Mouse (Mus musculus): ENCODE results near the gene Dnah14.

The Dnah14 gene

GRCm38 (mm10) chr1:181782600-181782999 is 206.2 kb downstream of the Dnah14 start:
- peak in 1 of 2 experiments; percentile 17 for DNase-seq (ENCODE audit: low spot score in 2 of 2)

- DNase-seq (ENCODE audit: low spot score in 2 of 2) = no peak
These were observed 213.6 kb downstream of the Dnah14 start for GRCm38 (mm10) chr1:181789952-181790351.

- DNase-seq (ENCODE audit: low spot score in 2 of 2) = no peak
These were observed 217.2 kb downstream of the Dnah14 start for GRCm38 (mm10) chr1:181793541-181793940.

- DNase-seq (ENCODE audit: low spot score in 2 of 2) = no peak
These were observed 223.6 kb downstream of the Dnah14 start for GRCm38 (mm10) chr1:181799911-181800310.

- no peak for DNase-seq (ENCODE audit: low spot score in 2 of 2)
These were observed 224.3 kb downstream of the Dnah14 start for GRCm38 (mm10) chr1:181800667-181801066.

- DNase-seq (ENCODE audit: low spot score in 2 of 2) = peak; percentile 16 to 46
These were observed 235.3 kb downstream of the Dnah14 start for GRCm38 (mm10) chr1:181811481-181812223.

- no peak for DNase-seq (ENCODE audit: low spot score in 2 of 2)
These were observed 250.4 kb downstream of the Dnah14 start for GRCm38 (mm10) chr1:181826716-181827115.

GRCm38 (mm10) chr1:181828365-181828764 is 252.0 kb downstream of the Dnah14 start:
- DNase-seq (ENCODE audit: low spot score in 2 of 2) = no peak

GRCm38 (mm10) chr1:181832720-181833119 is 256.4 kb downstream of the Dnah14 start:
- DNase-seq (ENCODE audit: low spot score in 2 of 2) = peak; percentile 41 to 47

- no peak for DNase-seq (ENCODE audit: low spot score in 2 of 2)
These were observed 256.8 kb downstream of the Dnah14 start for GRCm38 (mm10) chr1:181833143-181833542.

- DNase-seq (ENCODE audit: low spot score in 2 of 2) = no peak
These were observed 261.8 kb downstream of the Dnah14 start for GRCm38 (mm10) chr1:181838111-181838510.

- no peak for DNase-seq (ENCODE audit: low spot score in 2 of 2)
These were observed 263.5 kb downstream of the Dnah14 start for GRCm38 (mm10) chr1:181839746-181840366.

GRCm38 (mm10) chr1:181841396-181841795 is 265.0 kb downstream of the Dnah14 start:
- DNase-seq (ENCODE audit: low spot score in 2 of 2) = no peak

GRCm38 (mm10) chr1:181841864-181842672 is 265.7 kb downstream of the Dnah14 start:
- peak; percentile 93 for DNase-seq (ENCODE audit: low spot score in 2 of 2)

- peak in 1 of 2 experiments; percentile 19 for DNase-seq (ENCODE audit: low spot score in 2 of 2)
These were observed 266.4 kb downstream of the Dnah14 start, which contains the start of gene Lbr for GRCm38 (mm10) chr1:181842781-181843180. Lbr (minus strand) TSS chr1:181843046.

- no peak for DNase-seq (ENCODE audit: low spot score in 2 of 2)
These were observed 268.7 kb downstream of the Dnah14 start for GRCm38 (mm10) chr1:181844874-181845547.

GRCm38 (mm10) chr1:181845767-181846166 is 269.4 kb downstream of the Dnah14 start:
- no peak for DNase-seq (ENCODE audit: low spot score in 2 of 2)

- DNase-seq (ENCODE audit: low spot score in 2 of 2) = no peak
These were observed 271.0 kb downstream of the Dnah14 start for GRCm38 (mm10) chr1:181847396-181847795.

GRCm38 (mm10) chr1:181848210-181848609 is 271.9 kb downstream of the Dnah14 start:
- DNase-seq (ENCODE audit: low spot score in 2 of 2) = no peak

GRCm38 (mm10) chr1:181850441-181850840 is 274.1 kb downstream of the Dnah14 start:
- no peak for DNase-seq (ENCODE audit: low spot score in 2 of 2)

GRCm38 (mm10) chr1:181851521-181852310 is 275.4 kb downstream of the Dnah14 start:
- peak in 1 of 2 experiments; percentile 40 for DNase-seq (ENCODE audit: low spot score in 2 of 2)
